Mouse (Mus musculus) right cerebral cortex, postnatal 14 days (tissue): ENCODE results near the gene Hsd17b14.
A peak's percentile ranks its signal among the peaks of the same experiment; 100 is the strongest.

Experiments used
- DNase-seq: peaks from one replicate; pipeline ENCODE4 v3.0.0; 2022

The Hsd17b14 gene

DNA sequence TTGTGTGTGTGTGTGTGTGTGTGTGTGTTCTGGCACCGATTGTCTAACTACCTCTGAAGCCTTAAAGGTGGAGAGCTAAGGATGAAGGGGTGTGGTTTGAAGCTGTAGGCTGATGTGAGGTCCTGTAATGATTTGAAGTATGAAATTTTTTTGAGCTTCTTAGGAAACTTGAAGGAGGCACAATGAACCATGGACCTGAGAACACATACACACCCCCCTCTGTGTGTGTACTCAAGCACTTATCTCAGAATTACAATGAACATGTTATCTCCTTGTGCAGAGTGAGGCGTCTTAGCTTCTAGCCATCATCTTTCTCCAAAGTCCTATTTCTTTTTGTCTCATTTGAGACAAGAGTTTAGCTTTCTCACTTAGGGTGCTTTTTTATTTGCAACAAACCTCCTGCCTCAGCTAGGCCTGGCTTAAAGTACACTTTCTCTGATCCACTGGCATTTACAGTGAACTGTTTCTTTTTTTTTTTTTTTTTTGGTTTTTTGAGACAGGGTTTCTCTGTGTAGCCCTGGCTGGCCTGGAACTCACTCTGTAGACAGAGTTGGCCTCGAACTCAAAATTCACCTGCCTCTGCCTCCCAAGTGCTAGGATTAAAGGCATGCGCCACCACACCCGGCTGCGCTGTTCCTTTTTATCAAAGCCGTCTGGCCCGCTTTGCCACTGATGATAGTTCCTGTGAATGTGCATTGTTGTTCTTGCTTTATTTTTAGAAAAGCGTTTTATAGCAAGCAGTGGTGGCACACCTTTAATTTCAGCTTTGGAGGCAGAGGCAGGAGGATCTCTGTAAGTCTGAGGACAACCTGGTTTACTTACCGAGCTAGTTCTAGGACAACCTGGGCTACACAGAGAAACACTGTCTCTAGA lies 14.1 kb downstream of the Hsd17b14 start:
- no peak for DNase-seq

DNA sequence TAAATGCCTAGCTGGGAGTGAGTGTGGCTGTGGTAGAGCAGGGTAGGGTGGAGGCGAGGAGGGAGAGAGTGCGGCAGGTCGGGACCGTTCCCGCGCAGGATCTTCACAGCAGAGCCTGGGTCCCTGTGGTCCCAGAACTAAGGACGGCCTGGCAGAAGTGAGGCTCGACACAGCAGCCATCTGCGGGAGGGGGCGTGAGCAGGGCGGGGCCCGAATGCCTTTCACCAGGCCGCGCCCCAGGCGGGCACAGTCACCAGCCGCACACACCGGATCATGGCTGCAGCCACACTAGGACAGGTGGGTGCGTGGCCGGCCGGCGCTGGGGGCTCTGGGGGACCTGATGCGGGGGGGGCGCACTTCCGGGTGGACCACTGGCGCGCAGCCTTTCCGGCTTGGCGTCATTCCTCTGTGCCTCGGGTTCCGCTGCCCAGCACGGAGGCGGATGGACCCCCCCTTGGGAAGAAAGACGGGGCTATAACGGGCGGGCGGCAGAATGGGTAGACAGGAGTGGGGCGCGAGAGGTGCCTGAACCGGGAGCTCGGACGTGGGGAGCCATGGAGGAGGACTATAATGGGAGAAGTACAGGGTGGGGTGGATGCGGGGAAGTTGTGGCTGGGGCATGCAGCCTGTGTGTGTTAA lies 15.5 kb downstream of the Hsd17b14 start, which contains the start of gene Bcat2:
TSS of gene Bcat2 (plus strand) at position 51 of the 639 bp plus-strand sequence.
- peak; percentile 77 for DNase-seq

DNA sequence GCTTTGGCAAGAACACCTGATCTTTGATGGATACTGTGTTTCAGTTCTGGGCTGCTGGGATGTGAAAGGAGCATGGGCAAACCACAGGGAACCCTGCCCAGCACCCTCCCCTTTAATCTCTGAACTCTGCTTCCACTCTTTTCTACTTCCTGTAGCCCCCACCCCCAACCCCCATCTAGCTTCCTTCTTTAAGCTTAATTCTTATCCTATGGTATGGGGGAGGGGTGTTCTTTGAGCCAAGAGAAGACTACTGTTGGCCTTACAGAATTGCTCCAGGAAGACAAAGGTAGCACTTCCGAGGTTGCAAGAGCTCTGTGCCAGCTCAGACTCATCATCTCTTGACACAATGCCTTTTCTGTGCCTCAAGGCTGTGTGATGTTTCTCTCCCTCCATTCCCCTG lies 17.3 kb downstream of the Hsd17b14 start:
- no peak for DNase-seq

DNA sequence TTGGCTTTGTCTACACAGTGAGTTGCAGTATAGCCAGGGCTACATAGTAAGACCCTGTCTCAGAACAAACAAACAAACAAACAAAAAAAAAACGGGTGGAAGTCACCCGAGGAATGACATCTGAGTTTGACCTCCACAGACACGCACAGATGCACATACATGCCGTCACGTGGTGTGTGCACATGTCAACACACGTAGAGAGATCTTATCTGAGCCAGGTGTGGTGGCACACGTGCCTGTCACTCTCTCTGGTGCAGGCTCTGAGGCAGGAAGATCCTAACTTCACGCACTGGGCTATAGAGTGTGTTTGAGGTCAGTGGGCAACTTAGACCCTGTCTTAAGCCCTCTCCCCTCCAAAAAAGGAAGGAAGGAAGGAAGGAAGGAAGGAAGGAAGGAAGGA lies 19.3 kb downstream of the Hsd17b14 start:
- DNase-seq, result no peak

DNA sequence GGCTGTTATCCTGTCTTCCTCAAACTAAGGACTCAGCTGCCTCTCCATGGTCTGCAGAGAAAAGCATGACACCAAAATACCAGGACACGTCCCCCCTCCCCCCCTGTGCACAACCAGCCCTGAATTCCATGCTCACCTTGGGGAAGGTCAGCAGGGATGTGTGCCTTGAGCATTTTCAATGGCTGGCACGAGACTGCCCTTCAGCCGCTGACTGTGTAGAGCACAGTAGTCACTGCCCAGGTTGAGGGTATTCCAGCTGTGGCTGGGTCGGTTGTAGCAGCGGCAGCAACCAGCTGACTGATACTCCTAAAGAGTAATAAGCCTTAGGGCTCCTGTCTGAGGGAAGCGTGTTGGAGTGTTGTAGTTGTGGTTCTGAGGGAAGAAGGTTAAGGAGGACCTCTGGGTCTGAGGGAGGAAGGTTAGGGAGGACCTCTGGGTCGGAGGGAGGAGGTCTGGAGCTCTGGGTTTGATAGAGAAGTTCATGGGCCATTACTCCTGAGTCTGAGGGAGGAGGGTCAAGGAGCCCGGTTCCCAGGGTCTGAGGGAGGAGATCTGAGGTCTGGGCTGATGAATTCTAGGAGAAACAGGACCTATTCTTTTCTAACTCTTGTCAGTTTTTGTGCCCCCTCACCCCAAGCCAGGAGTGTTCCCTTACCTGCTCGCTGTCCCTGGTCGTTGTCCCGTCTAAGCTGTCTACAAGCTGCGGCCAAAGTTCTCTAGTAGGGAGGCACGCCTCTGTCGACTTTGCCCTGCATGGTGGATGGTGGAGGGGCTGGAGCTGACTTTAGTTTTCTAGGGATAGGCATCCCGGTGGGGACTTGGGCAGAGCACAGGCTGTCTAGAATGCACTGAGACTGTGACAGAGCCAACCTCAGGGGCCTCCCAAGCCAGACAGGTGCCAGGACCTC lies 20.0 kb downstream of the Hsd17b14 start:
- DNase-seq, result no peak

DNA sequence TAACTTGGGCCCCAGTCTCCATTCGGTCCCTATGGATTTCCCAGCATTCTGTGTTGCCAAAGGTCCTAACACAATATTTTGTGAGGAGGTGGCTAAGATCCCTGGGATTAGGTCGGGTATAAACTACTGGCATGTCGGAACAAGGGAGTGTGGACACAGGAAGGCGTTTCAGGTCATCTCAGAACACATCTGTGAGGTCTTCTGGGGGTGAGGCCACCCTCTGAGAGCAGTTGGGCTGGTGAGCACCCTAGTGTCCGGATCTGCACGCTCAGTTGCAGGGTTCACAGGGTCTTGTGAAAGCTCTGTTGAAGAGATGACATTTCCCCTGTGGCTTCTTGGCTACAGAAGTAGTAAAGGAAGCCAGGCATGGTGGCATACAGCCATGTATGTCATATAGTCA lies 31.2 kb downstream of the Hsd17b14 start:
- no peak for DNase-seq

DNA sequence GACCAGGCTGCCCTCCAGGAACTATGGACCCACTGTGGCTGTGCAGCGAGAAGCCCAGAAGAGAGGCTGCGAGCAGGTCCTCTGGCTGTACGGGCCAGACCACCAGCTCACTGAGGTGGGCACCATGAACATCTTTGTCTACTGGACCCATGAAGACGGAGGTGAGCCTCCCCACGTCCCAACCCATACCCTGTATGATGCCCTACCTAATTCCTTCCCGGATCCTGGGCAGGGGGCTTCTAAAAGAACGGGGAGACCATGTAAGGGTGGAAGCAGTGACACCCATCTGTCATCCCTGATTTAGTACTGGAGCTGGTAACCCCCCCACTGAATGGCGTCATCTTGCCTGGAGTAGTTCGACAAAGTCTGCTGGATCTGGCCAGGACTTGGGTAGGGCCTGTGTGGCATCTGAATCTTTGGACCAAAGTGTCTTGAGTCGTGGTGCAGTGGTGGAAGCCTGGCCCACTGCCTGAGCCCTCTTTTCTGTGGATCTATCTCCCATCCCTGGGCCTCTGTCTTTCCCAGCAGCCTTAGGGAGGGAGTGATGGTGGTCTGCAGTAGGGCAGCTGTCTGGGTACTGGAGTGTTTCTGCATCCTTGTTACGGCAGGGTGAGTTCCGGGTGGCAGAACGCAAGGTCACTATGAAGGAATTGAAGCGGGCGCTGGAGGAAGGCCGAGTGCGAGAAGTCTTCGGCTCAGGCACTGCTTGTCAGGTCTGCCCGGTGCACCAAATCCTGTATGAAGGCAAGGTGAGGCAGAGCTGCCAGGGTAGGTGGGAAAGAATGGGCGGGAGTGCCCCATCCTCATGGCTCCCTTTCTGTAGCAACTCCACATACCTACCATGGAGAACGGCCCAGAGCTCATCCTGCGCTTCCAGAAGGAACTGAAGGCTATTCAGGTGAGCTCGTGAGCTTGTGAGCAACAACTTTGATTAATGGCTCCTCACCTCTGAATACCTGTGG lies 33.2 kb downstream of the Hsd17b14 start:
- no peak for DNase-seq

DNA sequence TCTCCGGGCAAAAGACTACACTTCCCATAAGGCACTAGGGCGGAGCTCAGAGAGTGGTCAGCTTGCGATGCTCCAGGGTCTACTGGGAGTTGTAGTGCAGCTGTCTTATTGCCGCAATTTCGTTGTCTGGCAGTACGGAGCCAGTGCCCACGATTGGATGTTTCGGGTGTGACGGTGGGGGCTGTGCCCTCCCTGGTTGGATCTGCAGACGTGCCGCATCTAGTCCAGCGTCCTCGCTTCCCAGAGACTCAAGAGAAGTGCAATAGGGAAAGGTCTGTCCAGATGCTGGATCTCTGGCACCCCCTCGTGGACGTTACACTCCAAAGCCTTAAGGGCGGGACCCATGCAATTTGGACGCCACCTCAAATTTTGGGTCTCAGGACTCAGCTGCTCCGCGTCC lies 34.5 kb downstream of the Hsd17b14 start:
- peak; percentile 94 for DNase-seq

DNA sequence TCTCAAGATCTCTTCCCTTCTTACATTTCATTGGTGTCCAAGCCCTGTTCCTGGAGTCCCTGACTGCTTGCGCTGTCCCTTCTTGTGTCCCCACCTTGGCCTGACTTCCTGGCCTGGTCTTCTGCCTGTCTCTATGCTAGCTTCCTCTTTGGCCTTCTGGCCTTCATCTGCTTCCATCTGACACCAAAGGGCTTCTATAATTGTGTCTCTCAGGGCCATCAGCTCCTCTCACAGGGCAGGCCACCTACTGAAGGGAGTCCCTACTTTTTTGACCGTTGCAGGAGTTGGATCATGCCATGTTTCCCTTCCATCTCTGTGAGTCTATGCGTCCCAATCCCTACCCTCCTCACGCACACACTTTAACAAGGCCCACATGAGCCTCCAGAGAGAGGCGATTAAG lies 35.2 kb downstream of the Hsd17b14 start:
- no peak for DNase-seq

DNA sequence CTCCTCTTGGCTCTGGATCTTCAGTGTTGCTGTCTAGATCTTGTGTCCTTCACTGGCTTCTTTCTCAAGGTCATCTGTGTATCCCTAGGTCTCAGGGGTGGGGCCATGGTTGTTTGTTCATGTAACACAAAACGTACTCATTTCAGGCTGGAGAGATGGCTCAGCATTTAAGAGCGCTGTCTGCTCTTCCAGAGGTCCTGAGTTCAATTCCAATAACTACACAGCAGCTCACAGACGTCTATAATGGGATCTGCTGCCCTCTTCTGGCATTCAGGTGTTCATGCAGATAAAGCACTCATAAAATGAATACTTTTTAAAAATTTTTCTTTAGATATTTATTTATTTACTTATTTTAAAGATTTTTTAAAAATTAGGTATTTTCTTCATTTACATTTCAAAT lies 36.2 kb downstream of the Hsd17b14 start:
- no peak for DNase-seq

DNA sequence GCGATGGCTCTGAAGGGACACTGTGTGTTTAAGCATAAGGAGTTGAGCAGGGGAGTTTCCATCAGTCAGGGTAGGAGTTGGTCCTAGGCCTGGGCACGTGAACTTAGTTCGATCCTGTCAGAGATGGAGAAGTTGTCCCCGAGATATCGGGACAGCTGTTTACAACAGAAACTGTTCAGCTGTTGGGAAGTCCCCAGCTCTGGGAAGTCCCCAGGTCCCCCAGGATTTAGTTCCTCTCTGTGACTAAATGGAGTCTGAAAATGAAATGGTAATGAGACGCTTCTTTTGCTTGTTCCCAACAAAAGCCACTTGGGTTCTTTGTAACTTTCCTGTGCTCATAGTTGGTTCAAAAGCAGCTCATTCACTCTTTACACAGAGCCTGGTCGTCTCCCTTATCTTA lies 37.2 kb downstream of the Hsd17b14 start:
- DNase-seq, result no peak

DNA sequence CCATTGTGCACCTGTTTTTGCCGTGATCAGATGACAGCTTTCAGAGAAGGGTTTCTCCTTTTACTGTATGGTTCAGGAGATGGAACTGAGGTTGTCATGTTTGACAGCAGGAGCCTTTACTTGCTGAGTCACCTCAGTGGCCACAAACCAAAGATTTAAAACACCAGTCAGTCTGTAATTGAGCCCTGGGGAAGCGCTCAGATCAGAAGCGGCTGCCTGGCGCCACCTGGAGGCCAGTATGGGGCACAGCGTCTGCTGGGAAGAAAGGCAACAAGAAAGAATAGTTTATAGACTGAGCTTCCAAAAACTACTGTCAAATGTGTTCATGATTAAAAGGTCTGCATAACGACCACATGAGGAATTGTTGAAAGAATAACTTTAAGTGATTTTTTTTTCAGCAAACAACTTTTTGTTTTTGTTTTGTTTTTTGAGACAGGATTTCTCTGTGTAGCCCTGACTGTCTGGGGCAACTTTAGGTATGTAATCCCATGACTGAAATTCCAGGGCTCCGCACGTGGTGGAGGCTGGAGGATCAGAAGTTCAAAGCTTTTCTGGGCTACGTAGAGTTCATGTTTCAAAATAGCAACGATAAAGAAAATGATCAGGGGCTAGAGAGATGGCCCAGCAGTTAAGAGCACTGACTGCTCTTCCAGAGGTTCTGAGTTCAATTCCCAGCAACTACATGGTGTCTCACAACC lies 38.6 kb downstream of the Hsd17b14 start:
- peak; percentile 76 for DNase-seq

DNA sequence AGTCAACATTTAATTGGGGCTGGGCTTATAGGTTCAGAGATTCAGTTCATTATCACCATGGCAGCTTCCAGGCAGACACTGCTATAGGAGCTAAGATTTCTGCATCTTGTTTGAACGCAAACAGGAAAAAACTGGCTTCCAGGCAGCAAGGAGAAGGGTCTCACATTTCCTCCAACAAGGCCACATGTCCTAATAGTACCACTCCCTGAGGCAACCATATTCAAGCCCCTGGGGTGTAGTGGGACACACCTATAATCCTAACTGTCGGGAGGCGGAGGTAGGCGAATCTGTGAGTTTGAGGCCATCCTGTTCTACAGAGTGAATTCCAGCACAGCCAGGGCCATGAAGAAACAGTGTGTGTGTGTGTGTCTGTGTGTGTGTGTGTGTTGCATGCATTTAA lies 40.5 kb downstream of the Hsd17b14 start:
- DNase-seq, result no peak

DNA sequence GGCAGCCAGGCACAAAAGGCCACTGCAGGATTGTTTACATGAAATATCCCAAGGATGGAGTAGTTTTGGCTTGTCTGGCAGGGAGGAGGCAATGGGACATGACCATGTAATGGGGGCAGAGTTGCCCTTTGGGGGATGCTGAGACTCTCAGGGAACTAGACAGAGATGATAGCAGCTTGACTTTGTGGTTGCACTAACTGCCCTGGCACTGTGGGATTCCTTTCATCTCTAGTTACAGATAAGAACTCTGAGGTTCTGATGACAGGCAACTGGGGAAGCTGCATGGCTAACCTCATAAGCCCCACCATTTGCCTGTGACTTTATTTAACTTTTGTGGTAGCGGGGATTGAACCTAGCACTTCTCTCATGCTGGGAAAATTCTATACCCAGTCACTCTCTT lies 41.4 kb downstream of the Hsd17b14 start:
- no peak for DNase-seq

DNA sequence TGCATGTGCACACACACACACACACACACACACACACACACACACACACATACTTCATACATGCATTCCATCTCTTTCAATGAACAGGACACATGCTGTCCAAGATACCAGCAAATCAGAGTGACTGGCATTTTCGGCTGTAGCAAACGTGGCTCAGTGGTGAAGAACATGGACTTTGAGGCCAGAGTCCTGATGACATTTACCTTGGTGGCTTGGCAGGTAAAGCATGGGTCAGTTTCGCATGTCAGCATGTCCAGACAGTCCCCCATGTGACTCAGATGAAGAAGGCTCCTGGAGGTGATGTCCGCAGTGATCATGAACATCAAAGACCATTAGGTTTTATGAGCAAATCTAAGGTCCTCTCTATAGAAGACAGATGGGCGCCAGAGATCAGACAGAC lies 42.3 kb downstream of the Hsd17b14 start:
- no peak for DNase-seq

DNA sequence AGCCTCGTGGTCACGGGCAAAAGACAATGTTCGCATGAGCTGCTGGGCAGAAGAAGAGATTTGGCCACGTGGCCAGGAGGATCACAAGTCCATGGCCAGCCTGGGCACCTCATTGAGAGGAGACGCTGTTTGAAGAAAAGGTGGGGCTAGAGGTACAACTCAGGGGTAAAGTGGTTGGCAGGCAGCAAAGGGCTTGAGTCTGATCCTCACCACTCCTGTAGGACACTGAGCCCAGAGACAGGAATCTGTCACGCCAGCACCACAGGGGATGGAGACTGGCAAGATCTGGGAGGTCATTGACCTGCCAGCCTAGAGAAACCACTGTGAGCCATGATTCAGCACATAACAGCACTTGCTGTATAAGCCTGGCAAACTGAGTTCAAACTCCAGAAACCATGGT lies 42.8 kb downstream of the Hsd17b14 start:
- DNase-seq, result no peak

DNA sequence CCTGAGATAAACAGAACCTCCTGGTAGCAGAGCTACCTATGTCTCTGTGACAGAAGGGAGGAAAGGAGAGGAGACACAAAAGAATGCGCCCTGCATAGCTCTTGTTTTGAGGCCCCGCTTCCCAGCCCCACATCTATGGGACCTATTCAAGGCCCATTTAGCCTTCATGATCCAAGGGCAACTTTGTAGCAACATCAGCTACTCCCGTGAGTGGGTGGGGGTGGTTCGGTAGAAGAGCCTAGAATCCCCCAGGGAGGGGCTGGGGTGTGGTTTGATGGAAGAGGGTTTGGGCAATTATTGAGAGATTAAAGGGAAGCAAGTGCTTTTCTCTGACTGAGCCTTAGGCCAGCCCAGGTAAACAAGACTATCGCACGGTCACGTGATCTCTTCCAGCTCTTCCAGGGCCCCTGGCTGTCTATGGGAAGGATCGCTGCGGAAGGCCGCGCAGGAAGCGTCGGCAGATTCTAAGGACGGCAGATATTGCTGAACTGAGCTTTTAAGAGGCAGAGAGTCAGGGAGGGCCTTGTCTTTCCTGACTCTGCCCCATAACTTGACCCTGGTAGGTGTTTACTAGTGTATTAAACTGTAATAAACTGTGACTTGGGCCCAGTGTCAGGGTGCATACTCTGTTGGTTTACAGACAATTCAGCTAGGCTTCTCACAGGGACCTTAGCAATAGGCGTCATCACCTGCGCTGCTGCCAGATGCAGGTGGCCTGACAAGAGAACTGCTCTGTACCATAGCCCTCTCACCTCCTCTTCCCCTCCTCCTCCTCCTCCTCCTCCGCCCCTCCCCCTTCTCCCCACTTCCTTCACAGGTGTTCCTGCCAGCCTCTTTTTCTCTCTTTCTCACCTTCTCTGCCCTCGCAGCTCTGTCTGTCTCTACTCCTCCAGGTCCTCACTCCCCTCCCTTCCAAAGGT lies 44.5 kb downstream of the Hsd17b14 start:
- no peak for DNase-seq

DNA sequence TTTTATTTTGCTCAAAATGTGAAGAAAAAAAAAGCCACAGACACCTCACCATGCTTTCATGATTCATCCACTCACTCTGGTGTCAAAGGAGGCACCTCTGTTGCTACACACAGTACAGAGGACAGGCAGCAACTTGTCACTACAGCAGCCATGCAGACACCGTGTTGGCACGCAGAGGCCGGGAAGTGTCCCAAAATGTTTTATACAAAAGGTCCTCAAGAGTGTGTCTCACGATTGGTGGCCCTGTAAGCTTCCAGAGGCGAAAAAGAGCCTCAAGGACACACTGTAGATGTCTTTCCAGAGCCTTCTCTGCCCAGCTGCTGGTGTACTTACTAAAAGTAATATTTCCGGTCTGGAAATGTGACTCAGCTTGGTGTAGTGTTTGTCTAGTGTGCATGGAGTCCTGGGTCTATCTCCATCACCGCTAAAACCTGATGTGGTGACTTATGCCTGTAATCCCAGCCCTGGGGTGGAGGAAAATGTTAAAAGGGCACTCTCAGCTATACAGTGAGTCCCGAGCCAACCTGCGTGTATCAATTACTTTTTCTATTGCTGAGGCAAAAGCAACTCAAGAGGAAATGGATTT lies 51.1 kb downstream of the Hsd17b14 start:
- DNase-seq, result no peak

DNA sequence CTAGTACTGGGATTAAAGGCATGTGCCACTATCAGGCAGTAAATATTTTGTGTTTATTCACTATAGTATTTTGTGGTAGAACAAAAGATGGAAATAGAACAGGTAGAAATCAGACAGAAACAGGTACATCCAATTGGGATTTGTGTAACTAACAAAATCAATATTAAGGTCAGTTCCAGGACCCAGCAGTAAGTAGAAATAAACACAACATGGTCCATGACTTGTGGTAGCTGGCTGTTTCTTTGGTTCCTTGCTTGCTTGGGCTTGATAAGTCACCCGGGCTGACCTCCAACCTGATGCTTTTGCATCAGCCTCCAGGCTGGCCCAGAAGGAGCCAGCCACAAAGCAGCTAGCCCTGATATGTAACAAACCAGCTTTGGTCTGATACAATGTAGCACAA lies 54.8 kb downstream of the Hsd17b14 start:
- no peak for DNase-seq

DNA sequence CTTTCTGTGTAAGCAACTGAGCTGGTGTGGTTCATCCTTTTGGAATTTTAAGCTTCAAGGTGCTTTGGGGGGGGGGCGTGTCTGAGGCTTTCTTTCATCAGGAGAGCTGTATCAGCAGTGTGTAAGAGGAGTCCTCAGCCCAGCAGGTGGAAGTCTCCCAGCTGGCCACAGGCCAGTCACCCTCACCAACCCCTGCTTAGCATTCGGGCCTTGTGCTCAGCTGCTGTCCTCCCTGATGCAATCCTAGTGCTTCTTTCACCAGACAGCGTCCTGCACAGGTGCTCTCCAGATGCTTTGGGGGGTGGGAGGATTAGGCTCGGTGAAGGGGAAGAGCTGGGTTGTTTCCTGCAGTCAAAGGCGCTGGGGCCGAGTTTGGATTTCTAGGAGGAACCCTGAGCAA lies 61.6 kb downstream of the Hsd17b14 start:
- no peak for DNase-seq
